Mouse (Mus musculus) ES-E14 (cell line): ENCODE data around the gene Phlpp1.

Source experiments
- CHD2 ChIP-seq: IDR thresholded peaks from 2 replicates; pipeline ENCODE4 v1.6.1; 2014; ENCODE audit warnings: mild to moderate bottlenecking, low read depth, low read length, inconsistent platforms
- HCFC1 ChIP-seq: IDR thresholded peaks from 2 replicates; pipeline ENCODE4 v1.6.1; 2012; ENCODE audit warnings: low read length, inconsistent platforms, borderline replicate concordance; ENCODE audit not compliant: insufficient read depth
- MAFK ChIP-seq: IDR thresholded peaks from 2 replicates; pipeline ENCODE4 v1.6.1; 2014; ENCODE audit warnings: mild to moderate bottlenecking, low read depth, low read length, inconsistent platforms; ENCODE audit not compliant: insufficient read depth
- ZNF384 ChIP-seq: IDR thresholded peaks from 2 replicates; pipeline ENCODE4 v1.6.1; 2012; ENCODE audit warnings: low read depth, low read length, inconsistent platforms

GRCm38 (mm10) chr1:106199686-106200085 lies 28.1 kb downstream of the Phlpp1 start:
- TF ChIP-seq HCFC1 (no peak), CHD2 (no peak), ZNF384 (no peak), MAFK (no peak)
